Mouse (Mus musculus) adrenal gland (tissue): ENCODE data around the gene Dok5.

Experiments
- intact Hi-C: fragments of 180-260 bp; cut with DNase I; formaldehyde crosslinking; loops from one replicate; pipeline ENCODE4 v1.15.1; 2025

The Dok5 gene

GRCm38 (mm10) chr2:170922260-170922659, 190.7 kb downstream of the Dok5 start:
- intact Hi-C loops, result no loop called here

GRCm38 (mm10) chr2:170924131-170924530, 192.5 kb downstream of the Dok5 start:
- intact Hi-C loops, result no loop called here

GRCm38 (mm10) chr2:170926237-170926636, 194.6 kb downstream of the Dok5 start:
- intact Hi-C loops, result no loop called here
